Mouse (Mus musculus) frontal cortex, adult (tissue): ENCODE measurements around the gene Ctcf.

Experiments
- ATAC-seq: cut with Nextera tagmentation; 2 replicates; pipeline ENCODE4 v1.9.2; 2017; ENCODE audit warnings: mild to moderate bottlenecking, moderate library complexity, mixed read lengths; ENCODE audit not compliant: low TSS enrichment

The Ctcf gene

DNA sequence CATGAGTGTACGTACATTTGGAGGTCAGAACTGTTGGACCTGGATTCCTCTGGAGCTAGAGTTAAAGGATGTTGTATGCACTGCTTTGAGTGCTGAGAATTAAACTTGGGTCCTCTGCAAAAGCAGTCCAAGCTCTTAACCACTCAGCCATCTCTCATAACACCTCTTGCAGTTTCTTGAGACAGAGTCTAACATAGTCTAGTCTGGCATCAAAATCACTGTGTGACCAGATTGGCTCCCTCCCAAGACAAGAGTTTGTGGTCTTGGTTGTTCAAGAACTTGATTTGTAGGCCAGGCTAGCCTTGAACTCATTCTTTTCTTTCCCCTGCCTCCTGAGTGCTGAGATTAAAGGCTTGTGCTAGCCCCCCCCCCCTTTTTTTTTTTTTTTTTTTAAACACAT is 12.6 kb downstream of the Ctcf start:
- ATAC-seq: no peak

DNA sequence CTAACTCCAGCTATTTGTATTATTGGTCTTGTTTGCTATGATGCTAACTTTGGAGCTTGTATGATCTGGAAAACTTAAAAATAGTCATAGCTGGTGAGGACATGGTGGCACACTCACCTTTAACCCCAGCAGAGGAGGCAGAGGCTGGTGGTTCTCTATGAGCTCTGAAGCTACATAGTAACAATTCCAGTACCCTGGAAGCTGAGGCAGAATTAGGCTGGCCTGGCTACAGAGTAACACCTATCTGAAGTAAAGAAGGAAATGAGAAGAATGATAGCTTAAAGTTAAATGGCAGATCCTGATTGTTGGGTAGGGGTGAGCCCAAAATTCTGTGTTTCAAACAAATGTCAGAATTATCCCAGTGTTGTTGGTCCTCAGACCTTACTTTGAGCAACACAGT is 21.3 kb downstream of the Ctcf start:
- ATAC-seq: no peak

DNA sequence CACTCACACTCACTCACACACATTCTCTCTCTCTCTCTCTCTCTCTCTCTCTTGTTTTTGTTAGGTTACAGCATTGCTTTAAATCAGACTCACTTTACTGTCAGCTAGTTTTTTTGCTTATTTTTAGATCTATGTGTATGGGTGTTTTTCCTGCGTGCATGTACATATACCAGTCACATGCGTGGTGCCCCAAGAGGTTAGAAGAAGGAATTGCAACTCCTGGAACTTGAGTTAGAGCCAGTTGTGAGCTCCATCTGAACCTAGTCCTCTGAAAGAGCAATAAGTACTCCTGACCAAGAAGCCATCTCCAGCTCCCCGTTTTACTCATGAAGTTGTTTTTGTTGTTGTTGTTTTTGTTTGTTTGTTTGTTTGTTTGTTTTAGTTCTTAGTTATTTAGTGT is 24.8 kb downstream of the Ctcf start:
- peak; percentile 41; the same call in 1 of the 2 replicates for ATAC-seq

DNA sequence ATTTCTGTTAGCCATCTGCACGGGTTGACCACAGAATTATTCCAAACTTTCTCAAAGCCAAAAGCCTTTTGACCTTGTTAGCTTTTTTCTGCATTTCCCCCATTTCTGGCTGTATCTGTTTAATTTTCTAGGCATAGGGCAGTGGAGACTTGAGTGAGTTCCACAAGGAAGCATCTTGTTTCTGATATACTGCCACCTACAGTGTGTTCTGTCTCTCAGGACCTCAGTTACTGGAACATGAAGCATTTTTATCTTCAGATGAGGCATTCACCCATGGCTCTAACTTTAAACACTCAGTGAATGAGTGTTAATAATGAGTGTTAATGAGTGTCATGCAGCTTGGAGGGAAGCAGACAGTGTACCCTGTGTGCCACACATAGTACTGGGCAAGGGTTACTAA is 41.5 kb downstream of the Ctcf start:
- ATAC-seq: peak; percentile 68; the same call in 1 of the 2 replicates

DNA sequence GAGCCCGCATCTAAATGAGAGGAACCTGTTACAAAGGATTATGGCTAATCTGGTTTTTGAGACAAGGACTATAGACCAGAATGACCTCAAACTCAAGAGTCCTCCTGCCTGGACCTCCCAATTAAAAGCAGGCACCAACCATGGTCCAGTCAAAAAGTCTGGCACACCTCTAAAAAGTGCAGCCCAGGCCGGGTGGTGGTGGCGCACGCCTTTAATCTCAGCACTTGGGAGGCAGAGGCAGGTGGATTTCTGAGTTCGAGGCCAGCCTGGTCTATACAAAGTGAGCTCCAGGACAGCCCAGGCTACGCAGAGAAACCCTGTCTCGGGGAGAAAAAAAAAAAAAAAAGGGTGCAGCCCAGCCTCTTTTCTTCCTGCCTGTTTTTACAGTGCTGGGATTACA is 49.0 kb downstream of the Ctcf start:
- ATAC-seq: no peak

DNA sequence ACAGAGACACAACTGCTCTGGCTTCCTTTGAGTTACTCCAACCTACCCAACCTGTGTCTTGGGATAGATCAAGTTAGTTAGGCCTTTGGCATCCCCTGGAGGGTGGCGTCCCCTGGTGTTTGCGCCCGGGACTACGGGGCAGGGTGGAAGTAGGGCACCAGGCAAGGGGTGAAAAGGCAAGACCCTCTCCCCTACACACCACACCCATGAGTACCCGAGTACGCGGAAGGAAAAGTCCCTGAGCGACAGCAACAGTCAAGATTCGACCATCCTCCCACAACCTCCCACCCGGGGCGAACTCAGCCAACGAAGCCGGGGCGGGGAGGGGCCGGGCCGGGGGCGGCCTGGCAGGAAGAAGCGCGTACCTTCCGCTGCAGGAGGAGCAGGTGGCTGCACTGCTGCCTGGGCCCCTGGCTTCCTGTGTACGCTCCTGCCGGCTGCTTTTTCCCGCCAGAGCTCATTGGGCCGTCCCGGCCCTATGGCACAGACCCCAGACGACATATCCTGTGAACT is 49.5 kb downstream of the Ctcf start, which contains the start of gene Carmil2:
Gene Carmil2 (plus strand): TSS at position 479 of the 513 bp plus-strand sequence.
- peak; percentile 27; the same call in 1 of the 2 replicates for ATAC-seq

DNA sequence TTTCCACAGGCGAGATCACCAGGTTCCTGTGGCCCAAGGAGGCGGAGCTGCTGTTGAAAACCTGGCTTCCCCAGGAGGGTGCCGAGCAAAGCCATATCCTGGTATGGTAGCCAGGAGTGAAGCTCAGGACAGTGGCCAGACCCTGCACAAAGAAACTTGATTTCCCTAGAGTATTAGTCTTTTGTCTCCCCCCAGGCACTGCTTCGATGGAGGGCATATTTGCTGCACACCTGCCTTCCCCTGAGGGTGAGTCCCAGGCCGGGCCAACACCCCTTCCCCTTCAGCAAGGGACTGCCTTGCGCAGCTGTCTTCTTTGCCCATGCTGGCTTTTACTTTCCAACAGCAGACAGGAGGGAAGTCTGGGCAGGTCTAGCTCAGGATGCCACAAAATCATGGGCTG is 50.2 kb downstream of the Ctcf start:
- ATAC-seq: no peak

DNA sequence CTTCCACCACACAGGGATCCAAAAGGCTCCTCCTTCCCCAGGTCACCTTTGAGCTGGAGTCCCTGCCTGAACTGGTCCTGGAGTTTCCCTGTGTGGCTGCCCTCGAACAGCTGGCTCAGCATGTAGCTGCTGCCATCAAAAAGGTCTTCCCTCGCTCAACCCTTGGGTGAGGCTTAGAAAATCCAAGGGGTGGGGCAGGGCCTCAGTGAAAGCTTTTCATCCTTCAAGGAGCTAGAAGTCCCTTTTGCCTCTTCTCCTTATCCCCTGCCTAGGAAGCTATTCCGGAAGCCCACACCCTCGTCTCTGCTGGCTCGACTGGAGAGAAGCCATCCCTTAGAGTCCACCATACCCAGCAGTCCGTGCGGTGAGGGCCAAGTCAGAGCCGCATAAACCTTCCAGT is 51.1 kb downstream of the Ctcf start:
- ATAC-seq: no peak

DNA sequence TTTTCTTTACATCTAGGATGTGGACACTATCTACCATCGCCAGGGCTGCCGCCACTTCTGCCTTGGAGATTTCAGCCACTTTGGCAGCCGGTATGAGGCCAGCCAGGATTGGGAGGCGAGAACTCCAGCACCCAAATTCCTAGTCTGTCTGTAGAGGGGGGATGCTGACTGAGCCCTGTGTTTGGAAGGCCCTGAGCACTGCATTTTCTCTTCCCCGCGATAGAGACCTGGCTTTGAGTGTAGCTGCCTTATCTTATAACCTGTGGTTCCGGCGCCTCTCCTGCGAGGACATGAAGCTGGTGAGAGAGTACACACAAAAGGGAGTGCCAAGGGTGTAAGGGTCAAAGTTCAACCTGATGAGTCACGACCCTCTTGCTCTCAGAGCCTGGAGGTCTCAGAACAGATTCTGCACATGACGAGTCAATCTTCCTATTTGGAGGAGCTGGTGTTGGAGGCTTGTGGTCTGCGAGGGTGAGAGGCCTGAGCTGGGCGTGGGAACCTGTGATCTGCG is 51.9 kb downstream of the Ctcf start:
- ATAC-seq: no peak

DNA sequence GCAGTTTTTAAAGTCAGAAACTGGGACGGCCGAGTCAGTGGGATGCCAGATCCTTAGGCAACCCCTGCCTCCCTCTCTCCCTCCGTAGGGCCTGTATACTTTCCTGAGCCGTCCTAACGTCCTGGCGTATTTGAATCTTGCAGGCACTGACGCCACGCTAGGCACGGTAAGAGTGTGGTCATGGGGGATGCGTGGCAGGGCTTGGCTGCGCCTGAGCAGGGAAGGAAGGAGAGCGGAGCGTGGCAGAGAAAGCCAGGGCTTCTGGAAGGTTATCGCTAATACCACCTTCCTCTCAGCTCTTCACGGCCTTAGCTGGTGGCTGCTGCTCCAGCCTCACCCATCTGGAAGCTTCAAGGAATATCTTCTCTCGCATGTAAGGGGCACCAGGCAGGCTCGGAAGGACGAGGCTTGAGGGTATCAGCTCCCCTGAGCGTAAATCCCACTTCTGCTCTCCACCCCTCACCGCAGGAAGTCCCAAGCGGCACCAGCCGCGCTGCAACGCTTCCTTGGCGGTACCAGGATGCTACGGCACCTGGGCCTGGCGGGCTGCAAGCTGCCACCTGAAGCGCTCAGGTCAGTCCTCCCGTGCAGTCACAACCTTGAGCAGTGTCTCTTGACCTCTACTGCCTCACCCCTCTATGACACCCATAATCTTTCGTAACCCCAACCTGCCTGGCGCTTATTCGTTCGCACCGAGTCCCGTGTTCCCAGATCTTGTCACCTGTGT is 53.1 kb downstream of the Ctcf start:
- no peak for ATAC-seq

DNA sequence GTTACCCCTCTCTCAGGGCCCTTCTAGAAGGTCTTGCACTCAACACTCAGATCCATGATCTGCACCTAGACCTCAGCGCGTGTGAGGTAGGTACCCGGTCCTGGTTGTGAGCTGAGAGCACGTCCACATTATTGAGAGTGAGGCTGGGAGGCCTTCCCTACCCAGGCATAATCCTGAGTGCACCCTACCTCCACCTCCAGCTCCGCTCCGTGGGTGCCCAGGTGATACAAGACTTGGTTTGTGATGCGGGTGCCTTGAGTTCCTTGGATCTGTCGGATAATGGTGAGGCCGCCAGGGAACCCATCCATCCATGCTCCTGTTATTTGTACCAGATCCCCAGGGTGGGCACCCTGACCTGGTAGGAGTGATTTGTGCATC is 53.6 kb downstream of the Ctcf start:
- ATAC-seq: no peak

DNA sequence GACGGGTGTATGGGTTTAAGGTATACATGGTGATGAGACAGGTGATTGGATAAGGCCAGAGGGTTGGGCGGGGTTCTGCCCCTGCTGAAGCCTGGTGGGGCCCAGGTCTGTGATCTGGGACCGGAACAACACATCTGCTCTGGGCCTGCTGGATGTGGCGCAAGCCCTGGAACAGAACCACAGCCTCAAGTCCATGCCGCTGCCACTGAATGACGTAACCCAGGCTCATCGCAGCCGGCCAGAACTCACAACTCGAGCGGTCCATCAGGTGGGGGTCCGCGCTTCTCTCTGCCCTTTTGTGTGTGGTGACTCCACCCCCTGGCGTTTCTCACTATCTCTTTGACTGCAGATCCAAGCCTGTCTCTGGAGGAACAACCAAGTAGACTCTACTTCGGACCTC is 54.6 kb downstream of the Ctcf start:
- no peak for ATAC-seq

DNA sequence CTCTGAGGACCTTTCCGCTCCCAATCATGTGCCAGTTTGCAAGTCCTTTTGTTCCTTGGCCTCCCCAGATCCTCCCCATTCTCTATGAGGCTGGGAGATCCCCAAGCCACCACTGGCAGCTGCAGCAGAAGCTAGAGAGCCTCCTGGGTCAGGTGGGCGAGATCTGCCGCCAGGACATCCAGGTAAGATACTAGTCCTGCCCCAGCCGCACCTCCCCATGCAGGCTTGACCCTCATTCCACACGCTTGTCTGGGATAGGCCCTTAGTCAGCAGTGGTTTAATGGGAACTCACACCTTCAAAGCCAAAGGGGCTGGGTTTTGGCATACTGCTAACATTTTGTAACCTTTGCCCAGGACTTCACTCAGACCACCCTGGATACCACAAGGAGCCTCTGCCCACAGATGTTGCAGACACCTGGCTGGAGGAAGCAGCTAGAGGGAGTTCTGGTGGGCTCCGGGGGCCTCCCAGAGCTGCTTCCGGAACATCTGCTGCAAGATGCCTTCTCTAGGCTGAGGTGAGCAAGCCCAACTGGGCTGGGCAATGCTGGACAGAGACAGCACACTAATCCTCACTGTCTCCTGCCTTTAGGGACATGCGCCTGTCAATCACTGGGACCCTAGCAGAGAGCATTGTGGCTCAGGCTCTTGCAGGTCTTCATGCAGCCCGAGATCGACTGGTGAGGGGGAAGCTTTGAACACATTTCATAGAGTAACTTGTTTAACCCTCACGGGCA is 56.2 kb downstream of the Ctcf start:
- no peak for ATAC-seq

DNA sequence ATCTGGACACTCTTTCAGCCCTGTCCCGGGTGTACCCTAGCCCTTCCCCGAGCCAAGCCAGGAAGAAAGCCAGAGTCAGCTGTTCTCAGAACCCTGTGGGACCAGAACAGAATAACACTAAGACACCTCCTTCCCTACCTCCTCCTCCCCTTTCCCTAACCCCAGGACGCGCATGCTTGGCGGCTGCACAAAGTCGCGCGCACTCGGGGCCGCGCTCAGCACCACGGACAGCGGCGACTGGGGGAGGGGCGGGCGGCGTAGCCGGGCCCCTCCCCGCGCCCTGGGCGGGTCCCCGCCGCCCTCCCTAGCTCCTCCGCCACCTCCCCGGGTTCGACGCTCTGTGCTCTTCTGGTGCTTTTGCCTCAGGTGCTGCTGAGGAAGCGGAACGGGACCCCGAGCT is 57.3 kb downstream of the Ctcf start:
- peak; percentile 75 for ATAC-seq

DNA sequence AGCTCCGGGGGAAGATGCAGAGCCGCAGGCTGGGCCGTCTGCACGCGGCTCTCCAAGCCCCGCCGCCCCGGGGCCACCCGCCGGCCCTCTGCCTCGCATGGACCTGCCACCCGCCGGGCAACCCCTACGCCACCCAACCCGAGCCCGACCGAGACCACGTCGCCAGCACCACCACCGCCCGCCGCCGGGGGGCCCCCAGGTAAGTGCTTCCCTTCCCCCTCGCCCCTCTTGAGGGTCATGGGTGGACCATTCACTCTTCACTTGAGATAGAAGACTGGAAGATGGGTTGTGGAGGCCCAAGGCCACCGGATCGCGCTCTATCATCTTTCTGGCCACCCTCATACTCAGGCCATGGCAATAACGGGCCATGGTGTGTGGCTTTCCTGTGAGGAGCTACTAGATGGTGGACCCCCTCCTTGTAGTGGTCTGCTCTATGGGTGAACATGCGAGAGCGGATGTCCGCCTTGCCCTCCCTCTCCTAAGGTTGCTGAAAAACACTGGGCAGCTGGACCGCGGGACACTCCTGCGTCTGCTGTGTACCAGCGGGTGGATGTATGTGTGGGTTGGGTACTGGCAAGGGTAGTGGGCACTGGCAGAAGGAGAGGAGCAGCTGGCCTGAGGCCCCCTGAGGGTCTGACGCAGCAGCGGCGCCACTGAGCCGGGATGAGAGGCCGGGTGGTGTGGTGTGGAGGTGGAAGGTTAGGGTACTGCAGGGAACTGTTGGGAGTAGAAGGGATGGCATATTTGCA is 57.9 kb downstream of the Ctcf start:
- ATAC-seq: peak; percentile 23

DNA sequence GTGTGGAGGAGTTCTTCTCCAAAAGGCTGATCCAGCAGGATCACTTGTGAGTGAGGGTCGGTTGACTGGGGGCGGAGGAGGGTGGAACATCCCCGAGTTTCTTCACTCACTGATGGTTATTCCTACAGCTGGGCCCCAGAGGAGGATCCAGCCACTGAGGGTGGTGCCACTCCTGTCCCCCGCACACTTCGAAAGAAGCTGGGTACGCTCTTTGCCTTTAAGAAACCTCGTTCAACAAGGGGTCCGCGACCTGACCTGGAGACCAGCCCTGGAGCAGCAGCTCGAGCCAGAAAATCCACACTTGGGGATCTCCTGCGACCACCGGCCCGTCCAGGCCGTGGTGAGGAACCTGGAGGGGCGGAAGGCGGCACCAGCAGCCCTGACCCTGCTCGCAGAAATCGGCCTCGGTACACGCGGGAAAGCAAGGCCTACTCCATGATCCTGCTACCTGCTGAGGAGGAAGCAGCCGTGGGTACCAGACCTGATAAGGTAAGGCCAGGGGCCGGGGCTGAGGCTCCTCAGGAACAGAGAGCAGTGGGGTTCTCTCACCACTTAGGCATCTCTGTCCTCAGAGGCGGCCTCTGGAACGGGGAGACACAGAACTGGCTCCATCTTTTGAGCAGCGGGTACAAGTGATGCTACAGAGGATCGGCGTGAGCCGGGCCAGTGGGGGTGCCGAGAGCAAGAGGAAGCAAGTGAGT is 58.9 kb downstream of the Ctcf start:
- no peak for ATAC-seq

DNA sequence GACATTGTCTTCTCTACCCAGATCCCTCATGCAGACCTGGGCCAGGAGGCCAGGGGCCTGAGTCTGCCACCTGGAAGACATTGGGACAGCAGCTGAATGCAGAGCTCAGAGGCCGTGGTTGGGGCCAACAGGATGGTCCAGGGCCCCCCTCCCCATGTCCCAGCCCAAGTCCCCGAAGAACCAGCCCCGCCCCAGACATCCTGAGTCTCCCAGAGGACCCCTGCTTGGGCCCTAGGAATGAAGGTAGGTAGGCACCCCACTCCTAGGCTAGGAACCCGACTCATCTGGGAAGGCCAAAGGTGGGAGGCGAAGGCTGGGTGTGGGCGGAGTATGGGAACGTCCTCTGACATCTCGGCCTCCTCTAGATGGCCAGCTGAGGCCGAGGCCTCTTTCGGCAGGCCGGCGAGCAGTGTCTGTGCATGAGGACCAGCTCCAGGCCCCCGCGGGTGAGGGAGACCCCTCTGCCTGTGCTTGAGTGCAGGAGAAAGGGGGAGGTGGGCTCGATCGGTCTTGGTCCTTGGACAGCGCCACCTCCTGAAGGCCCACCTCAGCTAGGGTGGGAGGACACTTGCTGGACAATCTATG is 60.9 kb downstream of the Ctcf start:
- no peak for ATAC-seq

DNA sequence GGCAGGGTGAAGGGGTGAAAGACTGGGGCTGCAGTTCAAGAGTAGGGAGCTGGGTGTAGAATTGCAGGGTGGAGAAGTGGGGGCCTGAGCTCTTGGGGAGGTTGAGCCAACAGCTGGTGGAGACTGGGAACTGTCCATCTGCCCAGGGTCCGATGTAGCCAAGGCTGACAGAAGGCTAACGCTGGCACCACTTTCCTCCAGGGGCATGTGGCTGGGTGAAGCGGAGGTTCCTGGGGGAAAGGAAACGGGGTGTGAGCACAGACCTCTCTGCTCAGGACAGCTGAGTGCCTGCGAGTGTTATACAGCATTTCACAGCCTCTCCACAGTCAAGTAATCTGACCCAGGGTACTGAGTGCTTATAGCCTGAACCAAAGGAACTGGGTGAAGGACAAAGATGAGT is 62.4 kb downstream of the Ctcf start:
- no peak for ATAC-seq

DNA sequence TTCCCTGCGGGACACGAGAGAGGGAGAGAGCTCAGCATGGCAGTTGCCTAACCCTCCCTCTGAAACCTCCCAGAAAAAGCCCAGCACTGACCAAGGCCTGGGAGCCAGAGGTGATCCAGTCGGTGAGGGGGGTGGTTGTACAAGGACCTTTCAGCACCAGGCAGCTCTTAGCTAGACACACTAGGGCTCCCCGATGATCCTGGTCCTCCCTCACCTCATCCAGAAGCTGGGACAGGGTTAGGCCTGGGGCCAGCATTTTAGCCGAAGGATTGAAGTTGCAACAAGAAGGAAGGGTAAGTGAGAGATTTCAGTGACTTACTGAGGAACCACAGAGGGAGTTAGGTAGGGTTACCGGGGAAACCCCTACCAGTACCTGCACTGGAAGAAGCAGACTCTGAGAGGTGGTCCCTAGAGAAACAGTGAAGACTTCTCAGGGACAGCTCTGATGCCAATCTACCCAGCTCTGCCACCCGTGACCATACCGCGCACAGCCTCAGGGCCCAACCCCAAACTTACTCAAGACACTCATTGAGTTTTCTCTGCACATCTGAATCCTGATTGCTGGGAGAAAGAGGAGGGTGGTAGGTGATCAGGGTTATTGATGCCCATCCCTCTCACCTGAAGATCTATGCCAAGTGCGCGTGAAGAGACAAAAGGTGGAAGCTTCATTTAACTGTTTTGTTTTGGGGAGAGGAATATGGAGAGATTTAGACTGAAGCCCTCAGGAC is 63.3 kb downstream of the Ctcf start:
- ATAC-seq: no peak

DNA sequence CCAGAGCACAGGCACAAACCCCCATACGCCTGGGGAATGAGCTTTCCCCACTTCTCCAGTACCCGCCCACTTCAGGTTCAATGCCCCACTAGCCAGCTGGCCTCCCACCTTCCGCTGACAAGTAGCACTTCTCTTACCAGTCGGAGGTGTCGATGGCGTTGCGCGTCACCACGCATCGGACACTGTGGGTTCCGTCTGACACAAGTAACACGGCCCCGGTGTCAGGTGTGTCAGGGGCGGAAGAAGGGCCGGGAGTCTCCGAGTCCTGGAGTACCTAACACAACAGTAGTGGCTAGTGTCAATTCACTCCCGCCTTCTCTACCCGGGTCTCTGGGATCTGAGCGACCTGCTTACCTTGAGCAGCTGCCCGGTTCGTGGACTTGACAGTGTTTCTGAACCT is 64.2 kb downstream of the Ctcf start:
- peak; percentile 31 for ATAC-seq
